Mouse (Mus musculus) MEL (cell line): ENCODE results near the gene Stk16. TPM values are rescaled to one million over a fixed set of nuclear protein-coding genes. Genes with fewer than 3 reads are reported as not detected.

Source experiments
- DNase-seq: peaks from one replicate; pipeline ENCODE4 v3.0.0; 2011; ENCODE audit warnings: low read depth, low spot score
- H3K27ac ChIP-seq: 2 replicates; pipeline ENCODE4 v1.5.1; 2012; ENCODE audit warnings: low read depth, mild to moderate bottlenecking, control low read depth, low read length, moderate library complexity; ENCODE audit not compliant: control insufficient read depth
- H3K27me3 ChIP-seq, 2 experiments: fragments of 150-350 bp in 1 of 2; sonication (generic) in 1 of 2; 2 replicates each; pipeline ENCODE4 v1.6.1; 2012; ENCODE audit warnings: low read length in 2 of 2, mild to moderate bottlenecking in 2 of 2, improper control_type of control experiment in 1 of 2, moderate library complexity in 1 of 2; ENCODE audit not compliant: insufficient read depth in 2 of 2, control insufficient read depth in 1 of 2
- H3K36me3 ChIP-seq, 2 experiments: 2 replicates each; pipeline ENCODE4 v1.6.1; 2012 to 2014; ENCODE audit warnings: low read length in 2 of 2, improper control_type of control experiment in 1 of 2, inconsistent platforms in 1 of 2, mild to moderate bottlenecking in 1 of 2; ENCODE audit not compliant: insufficient read depth in 2 of 2, control insufficient read depth in 1 of 2
- H3K4me1 ChIP-seq, 2 experiments: fragments of 150-350 bp in 1 of 2; sonication (generic) in 1 of 2; 2 replicates each; pipeline ENCODE4 v1.6.1; 2012; ENCODE audit warnings: low read length in 2 of 2, improper control_type of control experiment in 1 of 2, mild to moderate bottlenecking in 1 of 2; ENCODE audit not compliant: insufficient read depth in 2 of 2, control insufficient read depth in 1 of 2
- H3K4me3 ChIP-seq, 2 experiments: fragments of 150-350 bp in 1 of 2; sonication (generic) in 1 of 2; 2 replicates each; pipeline ENCODE4 v1.5.1; 2012; ENCODE audit warnings: low read depth in 2 of 2, low read length in 2 of 2, mild to moderate bottlenecking in 2 of 2, moderate library complexity in 2 of 2, control low read depth in 1 of 2, improper control_type of control experiment in 1 of 2; ENCODE audit not compliant: control insufficient read depth in 1 of 2, insufficient read depth in 1 of 2
- H3K79me2 ChIP-seq: 2 replicates; pipeline ENCODE4 v1.6.1; 2012; ENCODE audit warnings: mild to moderate bottlenecking, low read length, moderate library complexity; ENCODE audit not compliant: control insufficient read depth, poor library complexity, insufficient read depth
- H3K9ac ChIP-seq: 2 replicates; pipeline ENCODE4 v1.6.1; 2012; ENCODE audit warnings: low read depth, mild to moderate bottlenecking, control low read depth, low read length, moderate library complexity; ENCODE audit not compliant: control insufficient read depth, poor library complexity, severe bottlenecking
- H3K9me3 ChIP-seq: fragments of 150-350 bp; sonication (generic); replicated peaks from 2 replicates; pipeline ENCODE4 v1.6.1; 2012; ENCODE audit warnings: mild to moderate bottlenecking, low read length, improper control_type of control experiment, moderate library complexity; ENCODE audit not compliant: insufficient read depth
- CHD1 ChIP-seq: IDR thresholded peaks from 2 replicates; pipeline ENCODE4 v1.6.1; 2012; ENCODE audit warnings: low read depth, mild to moderate bottlenecking, inconsistent platforms, low read length, improper control_type of control experiment
- ELF1 ChIP-seq: IDR thresholded peaks from 2 replicates; pipeline ENCODE4 v1.6.1; 2014; ENCODE audit warnings: low read depth, mild to moderate bottlenecking, inconsistent platforms, low read length, improper control_type of control experiment, moderate library complexity
- EP300 ChIP-seq, 2 experiments: IDR thresholded peaks; 2 replicates each; pipeline ENCODE4 v1.6.1; 2011; ENCODE audit warnings: improper control_type of control experiment in 2 of 2, low read length in 2 of 2, low read depth in 1 of 2, mild to moderate bottlenecking in 1 of 2
- ETS1 ChIP-seq: IDR thresholded peaks from 2 replicates; pipeline ENCODE4 v1.6.1; 2012; ENCODE audit warnings: low read depth, mild to moderate bottlenecking, inconsistent platforms, low read length, improper control_type of control experiment, moderate library complexity
- GABPA ChIP-seq: IDR thresholded peaks from 2 replicates; pipeline ENCODE4 v1.6.1; 2012; ENCODE audit warnings: low read depth, mild to moderate bottlenecking, inconsistent platforms, low read length, improper control_type of control experiment, moderate library complexity
- HCFC1 ChIP-seq: IDR thresholded peaks from 2 replicates; pipeline ENCODE4 v1.6.1; 2012; ENCODE audit warnings: low read depth, mild to moderate bottlenecking, inconsistent platforms, low read length, improper control_type of control experiment, moderate library complexity
- JUND ChIP-seq: IDR thresholded peaks from 2 replicates; pipeline ENCODE4 v1.6.1; 2011; ENCODE audit warnings: low read depth, mild to moderate bottlenecking, improper control_type of control experiment, low read length
- KAT2A ChIP-seq: conservative IDR thresholded peaks from 2 replicates; pipeline ENCODE4 v1.6.1; 2012; ENCODE audit warnings: low read depth, low read length, improper control_type of control experiment, inconsistent platforms
- MAFK ChIP-seq: IDR thresholded peaks from 2 replicates; pipeline ENCODE4 v1.6.1; 2011; ENCODE audit warnings: low read depth, mild to moderate bottlenecking, low read length, improper control_type of control experiment, borderline replicate concordance
- NELFE ChIP-seq: IDR thresholded peaks from 2 replicates; pipeline ENCODE4 v1.6.1; 2011; ENCODE audit warnings: low read depth, low read length, improper control_type of control experiment
- POLR2AphosphoS2 ChIP-seq: IDR thresholded peaks from 2 replicates; pipeline ENCODE4 v1.6.1; 2011; ENCODE audit warnings: low read length, improper control_type of control experiment
- POLR2AphosphoS5 ChIP-seq: IDR thresholded peaks from 2 replicates; pipeline ENCODE4 v1.6.1; 2012; ENCODE audit warnings: low read depth, borderline replicate concordance, mild to moderate bottlenecking, inconsistent platforms, low read length, moderate library complexity, mixed read lengths
- SIN3A ChIP-seq: IDR thresholded peaks from 2 replicates; pipeline ENCODE4 v1.6.1; 2012; ENCODE audit warnings: low read length, improper control_type of control experiment, inconsistent platforms
- TAL1 ChIP-seq: IDR thresholded peaks from 2 replicates; pipeline ENCODE4 v1.6.1; 2012; ENCODE audit warnings: mild to moderate bottlenecking, inconsistent platforms, low read length, moderate library complexity, mixed read lengths
- TBP ChIP-seq: IDR thresholded peaks from 2 replicates; pipeline ENCODE4 v1.8.0; 2011; ENCODE audit warnings: low read depth, low read length, improper control_type of control experiment
- UBTF ChIP-seq: IDR thresholded peaks from 2 replicates; pipeline ENCODE4 v1.6.1; 2012; ENCODE audit warnings: low read depth, mild to moderate bottlenecking, inconsistent platforms, low read length, improper control_type of control experiment, moderate library complexity, borderline replicate concordance; ENCODE audit not compliant: insufficient read depth
- ZC3H11A ChIP-seq: IDR thresholded peaks from 2 replicates; pipeline ENCODE4 v1.6.1; 2012; ENCODE audit warnings: low read depth, mild to moderate bottlenecking, inconsistent platforms, low read length, improper control_type of control experiment
- ZNF384 ChIP-seq: IDR thresholded peaks from 2 replicates; pipeline ENCODE4 v1.6.1; 2012; ENCODE audit warnings: low read depth, mild to moderate bottlenecking, inconsistent platforms, low read length, improper control_type of control experiment
- polyA plus RNA-seq, 2 experiments: library from polyadenylated mRNA; stranded (reverse) in 1 of 2; unstranded in 1 of 2; fragments of >175 nt in 1 of 2; fragments of >200 nt in 1 of 2; gene quantifications; 2 replicates each; pipeline versions ENCODE4 v1.2.1 to v1.2.4; 2012; ENCODE audit warnings: low replicate concordance in 2 of 2, low read depth in 1 of 2; ENCODE audit not compliant: insufficient read length in 2 of 2, insufficient read depth in 1 of 2, missing spikeins in 1 of 2
- total RNA-seq: library from RNA; depleted of rRNA; stranded (reverse); fragments of 300-350 nt; gene quantifications from 2 replicates; pipeline ENCODE4 v1.2.3, GENCODE M21; 2012

Gene Stk16
- total and polyA plus RNA-seq, 3 experiments: 110 to 154 TPM; not detected in 1

DNA sequence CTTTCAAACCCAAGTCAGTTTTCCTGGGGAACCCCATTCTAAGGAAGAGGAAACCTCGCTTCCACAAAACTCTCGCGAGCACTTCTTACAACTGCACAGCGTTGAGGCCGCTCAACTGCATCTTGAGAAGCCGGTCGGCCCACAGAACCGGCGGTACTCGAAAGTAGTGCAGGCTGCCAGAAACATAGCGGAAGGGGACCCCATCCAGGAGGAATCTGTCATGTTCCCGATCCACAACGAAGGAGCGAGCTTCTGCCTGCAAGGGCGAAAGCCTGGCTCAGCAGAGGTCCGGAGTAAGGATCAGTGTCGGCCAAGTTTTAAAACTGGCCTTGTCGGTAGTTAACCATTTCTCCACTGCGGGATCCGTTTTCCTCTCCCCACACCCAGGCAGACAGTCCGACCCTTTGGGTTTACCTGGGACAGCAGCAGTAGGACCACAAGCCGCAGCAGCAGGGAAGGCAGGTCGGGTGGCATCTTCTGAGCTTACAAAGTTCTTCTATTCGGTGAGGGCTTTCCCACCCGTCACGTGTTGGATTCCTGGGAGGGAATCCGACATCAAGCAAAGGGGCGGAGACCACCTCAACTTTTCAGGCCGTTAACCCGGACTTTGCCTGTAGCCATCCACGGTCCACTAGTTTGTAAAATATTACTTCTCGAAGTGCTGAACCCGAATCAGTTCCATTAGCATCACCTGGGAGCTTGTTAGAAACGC, 1.5 kb upstream of the Stk16 start (continued):
- no peak; the same call in 1 of the 2 replicates for TF ChIP-seq KAT2A
- peak; percentile 91 for TF ChIP-seq POLR2AphosphoS2
- TF ChIP-seq ZC3H11A: no peak
- TF ChIP-seq GABPA: no peak
- peak; percentile 84 for TF ChIP-seq NELFE
- no peak for TF ChIP-seq TAL1
- TF ChIP-seq UBTF: no peak
- no peak for TF ChIP-seq EP300 (IDR thresholded peaks at IDR 0.05; ENCODE audit: low read depth in 1 of 2, low read length in 2 of 2)
- TF ChIP-seq ZNF384: no peak
- TF ChIP-seq MAFK: no peak
- TF ChIP-seq TBP: peak; percentile 85
- no peak for TF ChIP-seq JUND
- no peak for TF ChIP-seq POLR2AphosphoS5
- no peak for TF ChIP-seq ETS1
- TF ChIP-seq, all 39 proteins: peak for 16

DNA sequence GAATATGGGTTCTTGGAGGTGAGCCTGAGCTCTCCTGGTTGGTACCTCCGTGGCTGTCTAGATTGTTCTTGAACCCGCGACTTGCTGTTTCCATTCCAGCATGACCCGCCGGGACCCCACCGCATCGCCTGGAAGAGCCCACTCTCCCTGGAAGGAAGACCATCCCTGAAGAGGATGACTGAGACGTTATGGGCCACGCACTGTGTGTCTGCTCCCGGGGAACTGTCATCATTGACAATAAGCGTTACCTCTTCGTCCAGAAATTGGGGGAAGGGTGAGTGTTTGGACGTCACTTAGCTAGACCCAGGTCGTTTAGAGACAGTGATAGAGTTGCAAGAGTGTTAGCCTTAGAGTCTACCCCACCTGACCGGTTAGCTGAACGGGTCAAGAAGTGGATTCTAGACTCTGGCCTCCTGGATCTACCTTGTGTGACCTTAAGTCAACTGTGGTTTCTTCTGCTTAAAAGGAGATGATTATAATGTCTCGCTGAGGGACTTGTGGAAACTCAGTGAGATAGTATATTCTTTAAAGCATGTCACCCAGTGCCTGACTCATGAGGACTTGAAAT, 587 bp downstream of the Stk16 start:
- H3K9me3 ChIP-seq: no peaks in the 10 kb centered on the region
- H3K79me2 ChIP-seq: peaks cover 60% of the 10 kb centered on the region
- no peaks in the 10 kb centered on the region for H3K27me3 ChIP-seq
- H3K4me3 ChIP-seq: peak overlapping the region; percentile 50 to 89
- TF ChIP-seq CHD1 (0 out of 2 replicates have a peak, but pooled peaks have one; percentile 30), SIN3A (no peak)
- H3K36me3 ChIP-seq: peaks cover 11 to 54% of the 10 kb centered on the region in 2 experiments; a peak in 3 of 4 replicates
- peaks cover 2 to 51% of the 10 kb centered on the region in 2 experiments; a peak in 3 of 4 replicates for H3K4me1 ChIP-seq
- peak overlapping the region; percentile 55 for H3K27ac ChIP-seq
- peak; percentile 31 for DNase-seq
- peak overlapping the region; percentile 82 for H3K9ac ChIP-seq

- Histone ChIP-seq H3K4me1 (peaks cover 6 to 56% of the 10 kb centered on the region in 2 experiments; a peak in 3 of 4 replicates), H3K4me3 (peak overlapping the region in 1 of 2 experiments; percentile 5; a peak in 1 of 4 replicates), H3K79me2 (peaks cover 70% of the 10 kb centered on the region), H3K9me3 (no peaks in the 10 kb centered on the region), H3K36me3 (peaks cover 15 to 63% of the 10 kb centered on the region in 2 experiments), H3K27me3 (no peaks in the 10 kb centered on the region), H3K9ac (peak overlapping the region; percentile 22), H3K27ac (peak overlapping the region; percentile 25)
- DNase-seq: peak; percentile 15
- 0 out of 2 replicates have a peak, but pooled peaks have one; percentile 7 for TF ChIP-seq POLR2AphosphoS2
- no peak for TF ChIP-seq HCFC1
- no peak for TF ChIP-seq ELF1
- TF ChIP-seq NELFE: no peak
Measured at GRCm38 (mm10) chr1:75212542-75212941, 1.9 kb downstream of the Stk16 start.
